Mouse (Mus musculus): ENCODE results near the gene Bbs5. TPM values are rescaled to one million over a fixed set of nuclear protein-coding genes. Genes with fewer than 3 reads are reported as not detected.

The Bbs5 gene
- total RNA-seq, 1 experiment, result 8.3 TPM

- H3K27ac ChIP-seq (ENCODE audit: insufficient read depth, low read depth, low read length, poor library complexity, severe bottlenecking), result no peak overlapping the region
- DNase-seq (ENCODE audit: low read depth, low spot score), result no peak
- H3K9ac ChIP-seq (ENCODE audit: insufficient read depth, low read depth, low read length, poor library complexity, severe bottlenecking), result no peak overlapping the region
- TF ChIP-seq HCFC1 (IDR thresholded peaks at IDR 0.05; ENCODE audit: borderline replicate concordance, insufficient read depth, low read length) (no peak), ZC3H11A (IDR thresholded peaks at IDR 0.05; ENCODE audit: borderline replicate concordance, low read depth, low read length) (no peak), MAFK (IDR thresholded peaks at IDR 0.05; ENCODE audit: insufficient read depth, low read depth, low read length) (no peak), CHD2 (IDR thresholded peaks at IDR 0.05; ENCODE audit: low read depth, low read length) (no peak), ZNF384 (IDR thresholded peaks at IDR 0.05; ENCODE audit: low read depth, low read length) (no peak)
- in situ Hi-C loops (cut with MboI; ENCODE audit: low sequenced_read_pairs in 2 of 2, unreplicated experiment in 2 of 2), result no loop called here
- H3K36me3 ChIP-seq (ENCODE audit: control insufficient read depth, insufficient read depth, low read length, poor library complexity, severe bottlenecking), result no peaks in the 10 kb centered on the region
- H3K9me3 ChIP-seq (ENCODE audit: control insufficient read depth, insufficient read depth, low read depth, low read length), result no peaks in the 10 kb centered on the region
- no peak overlapping the region for H3K4me3 ChIP-seq (ENCODE audit: insufficient read depth in 1 of 2, low read depth in 1 of 2, low read length in 2 of 2, poor library complexity in 1 of 2, severe bottlenecking in 1 of 2)
- 0 out of 4 replicates have a peak, but pooled peaks cover 0 to 2% of the 10 kb centered on the region in 2 experiments for H3K4me1 ChIP-seq (ENCODE audit: control insufficient read depth in 2 of 2, insufficient read depth in 2 of 2, low read length in 2 of 2, poor library complexity in 1 of 2)
Measured at GRCm38 (mm10) chr2:69716483-69716882, 69.5 kb downstream of the Bbs5 start.

Other genes with a start within 250 kb of the Bbs5 start
- 103 and 124 TPM in 2 replicates for gene Lrp2, start 61.1 kb upstream of the Bbs5 start, total RNA-seq (2012; rRNA removed)
- gene Klhl41, start 22.9 kb downstream of the Bbs5 start, total RNA-seq (2012; rRNA removed), result 0.37 and 0.40 TPM in 2 replicates
- 13.7 and 17.8 TPM in 2 replicates for gene Fastkd1, start 66.3 kb downstream of the Bbs5 start, total RNA-seq (2012; rRNA removed)
- gene Ppig, start 75.4 kb downstream of the Bbs5 start, total RNA-seq (2012; rRNA removed), result 24.7 and 32.2 TPM in 2 replicates
- gene Ccdc173, start 142.4 kb downstream of the Bbs5 start, total RNA-seq (2012; rRNA removed), result 0.98 and 1.1 TPM in 2 replicates
- gene Phospho2, start 142.5 kb downstream of the Bbs5 start, total RNA-seq (2012; rRNA removed), result 8.0 and 9.6 TPM in 2 replicates
- 2.7 and 5.0 TPM in 2 replicates for gene Klhl23, start 174.8 kb downstream of the Bbs5 start, total RNA-seq (2012; rRNA removed)
- 118 and 191 TPM in 2 replicates for gene Ssb, start 214.4 kb downstream of the Bbs5 start, total RNA-seq (2012; rRNA removed)
- gene Mettl5, start 238.4 kb downstream of the Bbs5 start, total RNA-seq (2012; rRNA removed), result 31.6 and 43.0 TPM in 2 replicates